Mouse (Mus musculus): ENCODE data around the gene Zfp652.

The Zfp652 gene

DNA sequence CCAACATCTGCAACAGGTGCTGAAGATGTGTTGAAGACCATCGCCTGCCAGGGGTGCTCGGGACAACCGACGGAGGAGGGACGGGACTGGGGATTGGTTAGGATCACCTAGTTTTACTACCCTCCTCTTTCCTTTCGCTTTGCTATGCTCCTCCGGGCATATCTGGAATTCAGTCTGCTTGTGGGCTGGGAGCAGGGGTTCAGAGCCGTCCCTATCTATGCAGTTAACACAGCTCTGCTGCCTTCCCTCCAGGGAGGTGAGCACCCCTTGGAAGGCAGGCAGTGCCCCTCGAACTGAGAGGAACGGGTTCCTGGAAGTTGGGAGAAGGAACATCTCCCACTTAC, 118.8 kb downstream of the Zfp652 start:
- DNase-seq (ENCODE audit: low spot score) = no peak

DNA sequence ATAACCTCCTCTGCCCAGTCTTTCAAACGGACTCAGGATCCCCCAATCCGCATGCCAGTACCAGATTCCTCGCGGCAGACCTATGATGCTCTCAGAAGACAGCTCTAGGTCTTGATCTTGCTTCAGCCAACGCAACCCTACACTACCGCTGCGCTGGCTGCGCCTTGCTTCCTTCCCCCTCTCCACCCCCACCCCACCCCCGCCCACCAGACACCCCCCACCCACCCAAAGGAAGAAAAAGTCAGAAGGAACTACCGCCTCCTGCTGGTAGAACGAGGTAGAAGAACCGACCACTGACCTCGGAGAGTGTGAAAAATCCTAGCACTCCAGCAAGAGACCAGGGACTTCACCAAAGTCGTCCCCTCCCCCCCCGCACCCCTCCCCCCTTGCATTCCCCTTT, 119.2 kb downstream of the Zfp652 start:
- DNase-seq (ENCODE audit: low spot score) = no peak

- DNase-seq (ENCODE audit: low spot score) = no peak
Measured at GRCm38 (mm10) chr11:95832129-95833005, 119.9 kb downstream of the Zfp652 start.

DNA sequence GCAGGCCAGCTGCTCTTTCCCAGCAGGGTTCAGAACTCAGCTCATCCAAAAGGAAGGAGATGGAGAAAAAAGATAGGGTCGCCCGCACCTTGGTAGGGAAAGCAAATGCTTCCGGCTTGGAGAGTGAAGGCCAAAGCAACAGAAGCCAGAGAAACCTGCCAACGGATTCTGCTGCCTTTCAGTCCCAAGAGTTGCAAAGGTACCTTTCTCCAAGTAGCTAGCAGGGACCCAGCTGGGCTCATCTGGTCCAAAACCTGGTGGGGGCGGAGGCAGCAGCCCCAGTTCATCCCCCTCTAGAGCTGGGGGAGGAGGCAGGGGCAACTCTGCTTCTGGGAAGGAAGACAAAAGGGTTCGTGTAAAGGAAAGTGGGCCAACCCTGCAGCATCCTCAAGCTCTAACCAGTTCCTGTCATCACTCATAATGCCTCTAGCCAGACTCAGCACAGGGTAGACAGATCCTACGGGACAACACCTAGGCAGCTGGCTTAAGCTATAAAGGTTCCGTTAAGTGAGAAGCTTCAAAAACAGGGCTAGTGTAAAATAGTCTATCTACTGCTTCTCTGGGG, 120.6 kb downstream of the Zfp652 start:
- no peak for DNase-seq (ENCODE audit: low spot score)

DNA sequence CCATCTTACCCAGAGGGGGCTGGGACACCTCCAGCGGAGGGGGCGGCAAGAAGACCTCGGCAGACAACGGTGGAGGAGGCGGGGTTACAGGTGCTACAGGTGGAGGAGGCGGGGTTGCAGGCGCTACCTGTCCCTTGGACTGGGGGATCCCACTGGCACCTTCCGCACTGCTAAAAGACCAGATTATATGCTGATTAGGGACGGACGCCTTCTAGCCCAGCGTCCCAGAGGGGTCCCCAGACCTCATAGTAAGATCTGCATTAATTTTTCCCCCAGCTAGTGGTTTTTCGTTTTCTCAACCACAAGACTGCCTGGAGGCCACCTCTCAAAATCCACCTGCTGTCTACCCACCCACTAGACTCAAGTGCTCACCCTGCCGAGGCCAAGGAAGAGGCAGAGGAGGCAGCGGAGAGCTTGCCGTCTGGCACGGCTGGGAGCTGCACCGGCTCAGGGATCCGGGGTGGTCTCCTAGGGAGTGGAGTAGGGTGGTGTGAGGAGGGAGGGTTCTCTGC, 121.2 kb downstream of the Zfp652 start:
- DNase-seq (ENCODE audit: low spot score) = no peak

DNA sequence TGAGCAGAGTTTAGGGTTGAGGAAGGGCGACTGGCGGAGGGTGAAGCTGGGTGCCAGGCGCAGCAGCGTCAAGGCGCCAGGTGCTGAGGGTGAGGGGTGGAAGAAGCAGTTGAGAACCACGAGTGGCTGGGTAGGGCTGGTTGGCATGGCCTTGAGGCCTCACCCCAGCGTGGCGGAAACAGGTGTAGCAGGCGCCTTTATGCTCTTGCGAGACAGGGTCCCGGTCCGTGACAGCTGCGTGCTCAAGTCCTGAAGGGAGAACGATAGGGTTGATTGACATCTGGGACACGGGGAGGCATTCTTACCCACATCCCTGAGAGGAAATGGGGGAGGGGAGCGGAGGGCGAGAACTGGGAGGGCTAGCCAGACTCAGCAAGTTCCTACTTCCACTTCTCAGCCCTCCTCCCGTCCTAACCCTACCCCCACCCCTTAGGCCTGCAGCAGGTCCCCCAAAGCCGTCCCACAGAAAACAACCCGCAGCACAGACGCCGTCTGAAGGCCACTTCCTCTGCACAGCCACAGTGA, 121.7 kb downstream of the Zfp652 start:
- no peak for DNase-seq (ENCODE audit: low spot score)

GRCm38 (mm10) chr11:95834742-95835710, 122.6 kb downstream of the Zfp652 start:
- DNase-seq (ENCODE audit: low spot score) = no peak

GRCm38 (mm10) chr11:95835832-95836231, 123.4 kb downstream of the Zfp652 start:
- DNase-seq (ENCODE audit: low spot score) = no peak

GRCm38 (mm10) chr11:95836433-95836832, 124.0 kb downstream of the Zfp652 start:
- DNase-seq (ENCODE audit: low spot score) = no peak

- peak; percentile 82 for DNase-seq (ENCODE audit: low spot score)
Measured at GRCm38 (mm10) chr11:95837059-95837458, 124.6 kb downstream of the Zfp652 start, which contains the start of gene Gngt2. Gngt2 (plus strand) TSS chr11:95837216.

DNA sequence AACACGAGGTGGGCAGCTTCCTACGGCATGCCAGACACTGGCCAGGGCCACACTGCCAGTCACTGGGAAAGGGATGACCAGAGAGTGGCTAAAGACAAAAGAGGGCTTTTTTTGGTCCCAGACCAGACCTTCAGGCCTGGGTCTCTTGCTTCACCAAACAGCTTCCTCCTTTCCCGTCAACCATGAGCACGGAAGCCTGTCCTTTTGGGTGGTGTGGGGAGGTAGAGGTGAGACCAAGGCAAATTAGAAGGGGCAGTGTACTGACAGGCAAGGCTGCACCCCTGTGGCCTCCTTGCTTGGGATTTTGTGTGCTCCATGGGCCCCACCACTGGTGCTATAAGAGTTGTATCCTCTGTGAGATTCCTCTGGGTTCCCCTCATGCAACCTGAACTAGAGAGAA, 126.1 kb downstream of the Zfp652 start:
- DNase-seq (ENCODE audit: low spot score) = no peak

GRCm38 (mm10) chr11:95838999-95839868, 126.8 kb downstream of the Zfp652 start:
- no peak for DNase-seq (ENCODE audit: low spot score)

DNA sequence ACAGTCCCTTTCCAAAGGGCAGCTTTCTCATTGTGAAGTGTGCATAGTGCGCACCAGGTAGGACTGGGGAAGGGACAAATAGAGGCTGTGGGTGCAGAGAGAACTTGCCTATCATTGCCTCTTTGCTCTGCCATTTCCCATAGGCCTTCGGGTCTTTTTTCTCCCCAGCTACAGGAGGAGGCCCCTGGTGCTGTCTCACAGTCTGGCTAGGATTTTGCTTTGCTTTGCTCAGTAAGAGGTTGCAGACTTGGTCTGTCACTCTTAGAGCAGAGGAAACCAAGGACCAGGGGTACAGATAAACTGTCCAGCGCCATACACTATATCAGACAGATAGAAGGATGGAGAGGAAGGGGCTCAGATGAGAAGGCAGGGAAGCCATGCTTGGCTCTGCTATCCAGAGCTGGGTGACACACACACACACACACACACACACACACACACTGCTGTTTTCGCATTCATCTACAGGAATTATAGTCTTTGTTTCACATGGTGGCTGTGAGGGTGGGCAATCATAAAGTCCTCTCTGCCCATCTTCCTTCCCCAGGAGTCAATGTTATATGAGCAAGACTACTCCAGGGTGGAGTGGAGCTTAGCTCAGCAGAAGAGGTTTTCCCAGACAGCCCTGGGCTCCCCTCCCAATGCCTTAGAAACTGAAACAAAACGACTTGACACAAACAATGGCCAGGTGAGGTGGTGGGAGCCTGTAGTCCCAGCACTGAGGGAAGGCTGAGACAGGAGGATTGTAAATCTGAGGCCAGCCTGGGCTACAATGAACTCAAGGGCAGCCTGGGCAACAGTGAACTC, 128.4 kb downstream of the Zfp652 start:
- no peak for DNase-seq (ENCODE audit: low spot score)

- no peak for DNase-seq (ENCODE audit: low spot score)
Measured at GRCm38 (mm10) chr11:95841498-95841830, 129.0 kb downstream of the Zfp652 start.

GRCm38 (mm10) chr11:95842074-95842681, 129.7 kb downstream of the Zfp652 start, which contains the start of gene Abi3:
Abi3 (minus strand) TSS chr11:95842476.
- DNase-seq (ENCODE audit: low spot score) = no peak

DNA sequence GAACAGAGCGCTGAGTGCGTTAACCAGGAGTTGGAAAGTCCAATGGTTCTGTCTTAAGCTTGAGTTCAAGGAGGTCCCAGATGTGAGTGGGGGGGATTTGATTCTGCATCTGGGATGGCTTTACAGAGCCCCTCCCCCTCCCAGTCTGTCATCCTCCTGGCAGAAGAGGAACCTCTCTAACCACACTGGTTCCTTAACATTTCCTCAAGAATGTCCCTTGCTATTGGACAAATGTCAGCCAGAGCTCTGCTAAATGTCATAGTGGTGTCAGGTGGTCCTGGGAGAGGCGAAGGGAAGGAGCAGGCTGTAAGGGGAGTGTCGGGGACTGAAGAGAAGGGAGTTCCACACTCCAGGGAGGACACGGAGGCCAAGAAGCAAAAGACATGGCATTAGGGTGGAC, 130.5 kb downstream of the Zfp652 start:
- no peak for DNase-seq (ENCODE audit: low spot score)

DNA sequence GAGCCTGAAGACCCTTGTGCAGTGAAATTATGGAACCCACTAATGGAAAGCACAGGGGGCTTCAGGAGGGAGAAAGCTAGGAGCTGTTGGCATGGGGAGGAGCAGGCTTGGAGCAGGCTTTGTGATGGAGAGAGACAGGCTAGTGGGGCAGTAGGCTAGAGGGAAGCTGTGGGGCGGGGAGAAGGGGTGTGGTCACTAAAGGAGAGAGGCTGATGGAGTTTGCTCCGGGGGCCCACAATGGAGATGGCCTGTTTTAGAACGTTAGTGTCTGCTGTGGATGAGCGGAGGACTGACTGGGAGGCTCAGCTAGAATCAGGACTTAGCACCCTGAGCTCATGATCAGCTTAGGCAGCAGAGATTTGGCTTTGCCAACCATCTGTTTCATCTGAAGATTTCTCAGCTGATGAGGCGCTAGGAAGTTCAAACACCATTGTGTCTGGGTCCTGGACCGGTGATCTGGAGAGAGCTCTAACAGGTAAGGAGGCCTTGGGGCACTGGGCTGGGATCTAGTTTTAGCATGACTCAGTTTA, 131.0 kb downstream of the Zfp652 start:
- no peak for DNase-seq (ENCODE audit: low spot score)

DNA sequence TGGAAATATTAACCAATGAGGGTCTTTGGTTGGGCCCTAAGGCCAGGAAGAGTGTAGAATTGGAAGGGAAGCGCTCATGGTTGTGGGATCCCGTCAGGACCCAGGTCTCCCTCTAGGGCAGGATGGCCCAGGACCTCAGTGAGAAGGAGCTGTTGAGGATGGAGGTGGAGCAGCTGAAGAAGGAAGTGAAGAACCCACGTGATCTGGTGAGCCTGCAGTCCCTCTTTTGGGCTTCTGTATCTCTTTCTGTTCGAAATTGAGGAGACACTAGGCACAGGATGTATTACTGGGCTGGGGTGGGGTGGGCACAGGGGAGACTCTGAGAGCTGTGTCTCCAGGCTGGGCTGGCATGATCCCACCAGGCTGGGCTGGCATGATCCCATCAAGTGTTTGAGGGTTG, 132.5 kb downstream of the Zfp652 start:
- DNase-seq (ENCODE audit: low spot score) = no peak

DNA sequence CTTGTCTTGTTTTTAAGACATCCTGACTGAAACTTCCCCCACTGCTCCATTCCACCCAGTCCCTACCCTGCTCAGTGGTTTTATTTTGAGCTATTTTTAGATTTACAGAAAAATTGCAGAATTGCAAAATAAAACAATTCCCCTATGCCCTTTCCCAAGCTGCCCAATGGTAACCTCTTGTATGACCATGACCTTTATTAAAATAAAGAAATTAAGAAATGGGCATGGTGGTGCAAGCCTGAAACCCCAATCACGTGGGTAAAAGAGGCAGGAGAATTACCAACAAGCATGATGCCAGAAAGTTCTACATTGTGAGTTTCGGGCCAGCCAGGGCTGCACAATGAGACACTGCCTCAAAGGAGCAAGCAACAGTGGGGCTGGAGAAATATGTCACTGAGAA, 138.4 kb downstream of the Zfp652 start:
- no peak for DNase-seq (ENCODE audit: low spot score)

DNA sequence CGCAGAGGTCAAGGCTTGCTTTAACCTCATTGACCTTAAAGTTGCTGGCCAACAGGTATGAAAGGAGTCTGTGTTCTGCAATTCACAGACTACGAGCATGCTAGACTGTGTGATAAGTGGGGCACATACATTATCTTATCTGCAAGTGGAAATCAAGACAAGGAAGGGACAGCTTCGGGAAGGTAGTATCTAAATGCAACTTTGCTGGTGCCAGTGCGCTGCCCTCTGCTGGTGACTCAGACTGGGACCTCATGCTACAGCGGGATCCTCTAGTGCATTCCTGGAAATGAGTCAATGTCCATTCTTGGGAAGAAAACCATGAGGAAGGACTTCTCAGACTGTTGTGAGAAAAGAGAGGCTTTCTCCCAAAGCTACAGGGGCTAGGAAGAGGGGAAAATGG, 141.2 kb downstream of the Zfp652 start:
- DNase-seq (ENCODE audit: low spot score) = peak; percentile 75

Data from urinary bladder, postnatal 14 days (tissue).